In genomic region chr8:108612815-108613214, GRCm38 (mm10) we compare ENCODE assay signal across 8 mouse cellular contexts.
DNase-seq lines count a peak whose midpoint lies in the region; ATAC-seq and TF ChIP-seq lines count a peak whose summit lies in the region.
"Had no signal": no experiment of that assay in that cellular context is flagged by ENCODE, and none has a peak within 500 bp of the region (broad histone marks: within the 10 kb centered on the region; RNA-seq: fewer than 3 reads in every experiment).

No protein-coding gene starts in this region.

- no peak for ATAC-seq in liver, postnatal 0 days
- ATAC-seq in kidney, embryonic 15.5 days (replicated peaks; ENCODE audit: low FRiP score) = no peak
- ATAC-seq in midbrain, embryonic 14.5 days (ENCODE audit: low FRiP score, low TSS enrichment) = no peak

- H3K9me3 ChIP-seq in liver, postnatal 0 days (ENCODE audit: low read length) = 0 out of 2 replicates have a peak, but pooled peaks cover 2% of the 10 kb centered on the region
- H3K9me3 ChIP-seq in kidney, embryonic 15.5 days (replicated peaks) = no peaks in the 10 kb centered on the region
- 0 out of 2 replicates have a peak, but pooled peaks cover 2% of the 10 kb centered on the region for H3K9me3 ChIP-seq in midbrain, embryonic 14.5 days (ENCODE audit: control insufficient read depth, low read length)
- H3K9me3 ChIP-seq: neural tube, embryonic 12.5 days had no signal

- no peak for TF ChIP-seq CTCF in liver, postnatal 0 days (IDR thresholded peaks at IDR 0.05; ENCODE audit: low read depth)

- no peaks in the 10 kb centered on the region for H3K27me3 ChIP-seq in liver, postnatal 0 days (ENCODE audit: insufficient read depth, low read length)
- no peaks in the 10 kb centered on the region for H3K27me3 ChIP-seq in kidney, embryonic 15.5 days
- H3K27me3 ChIP-seq in midbrain, embryonic 14.5 days (ENCODE audit: control insufficient read depth, insufficient read depth, low read length) = no peaks in the 10 kb centered on the region
- H3K27me3 ChIP-seq: neural tube, embryonic 12.5 days had no signal

- DNase-seq in liver = peak; percentile 7
- DNase-seq in liver, postnatal 0 days = no peak
- DNase-seq in embryo, embryonic 10.5 days (ENCODE audit: low spot score) = peak; percentile 74
- peak; percentile 11 for DNase-seq in midbrain, embryonic 14.5 days
- DNase-seq in layer of hippocampus, postnatal 36 days = no peak
- DNase-seq in ovary, adult 18-20 months (ENCODE audit: low spot score) = no peak

- WGBS in liver, postnatal 0 days (ENCODE audit: insufficient replicate concordance) = 25% methylated on average over 5 of the region's 5 CpGs
- 29% methylated on average over 5 of the region's 5 CpGs for WGBS in kidney, embryonic 15.5 days
- 21% methylated on average over 5 of the region's 5 CpGs for WGBS in midbrain, embryonic 14.5 days

- H3K36me3 ChIP-seq in liver, postnatal 0 days (replicated peaks; ENCODE audit: insufficient read depth, low read length) = no peaks in the 10 kb centered on the region
- H3K36me3 ChIP-seq in kidney, embryonic 15.5 days = no peaks in the 10 kb centered on the region
- H3K36me3 ChIP-seq in midbrain, embryonic 14.5 days (ENCODE audit: control insufficient read depth, insufficient read depth, low read length) = no peaks in the 10 kb centered on the region
- H3K36me3 ChIP-seq: neural tube, embryonic 12.5 days had no signal

- TF ChIP-seq EP300 in liver, postnatal 0 days (IDR thresholded peaks at IDR 0.05; ENCODE audit: low read depth) = no peak

- H3K4me3 ChIP-seq in liver, postnatal 0 days (ENCODE audit: low read depth, low read length) = no peak overlapping the region
- H3K4me3 ChIP-seq in kidney, embryonic 15.5 days (replicated peaks) = no peak overlapping the region
- H3K4me3 ChIP-seq in midbrain, embryonic 14.5 days (replicated peaks; ENCODE audit: low read depth, low read length) = no peak overlapping the region
- H3K4me3 ChIP-seq: neural tube, embryonic 12.5 days had no signal

- H3K27ac ChIP-seq in liver, postnatal 0 days (ENCODE audit: low read depth) = no peak overlapping the region
- H3K27ac ChIP-seq in kidney, embryonic 15.5 days = peak overlapping the region; percentile 41; the same call in 1 of the 2 replicates
- H3K27ac ChIP-seq in midbrain, embryonic 14.5 days (replicated peaks; ENCODE audit: low read depth, low read length) = no peak overlapping the region
- H3K27ac ChIP-seq: neural tube, embryonic 12.5 days had no signal

- H3K9ac ChIP-seq in liver, postnatal 0 days (replicated peaks) = no peak overlapping the region
- H3K9ac ChIP-seq in kidney, embryonic 15.5 days = no peak overlapping the region
- H3K9ac ChIP-seq in midbrain, embryonic 14.5 days (replicated peaks; ENCODE audit: low read length) = no peak overlapping the region
- H3K9ac ChIP-seq: neural tube, embryonic 12.5 days had no signal

- H3K4me2 ChIP-seq in liver, postnatal 0 days (ENCODE audit: low read depth, low read length) = no peak overlapping the region
- H3K4me2 ChIP-seq in kidney, embryonic 15.5 days = peak overlapping the region; percentile 8; the same call in 1 of the 2 replicates
- H3K4me2 ChIP-seq in midbrain, embryonic 14.5 days (ENCODE audit: low read length) = no peak overlapping the region
- H3K4me2 ChIP-seq: neural tube, embryonic 12.5 days had no signal

- H3K4me1 ChIP-seq in liver, postnatal 0 days (ENCODE audit: insufficient read depth) = peaks cover 10% of the 10 kb centered on the region
- H3K4me1 ChIP-seq in kidney, embryonic 15.5 days = peaks cover 19% of the 10 kb centered on the region
- peaks cover 11% of the 10 kb centered on the region for H3K4me1 ChIP-seq in midbrain, embryonic 14.5 days (ENCODE audit: control insufficient read depth, insufficient read depth, low read length)
- H3K4me1 ChIP-seq: neural tube, embryonic 12.5 days had no signal

Comparison
In these comparisons a context has a peak if more than half of its experiments do, and no peak if none do; other contexts are left out.
1. DNase-seq: peak in liver (single experiment), embryo, embryonic 10.5 days (single experiment) and midbrain, embryonic 14.5 days (single experiment); none in liver, postnatal 0 days (single experiment), layer of hippocampus, postnatal 36 days (0 of 2) and ovary, adult 18-20 months (single experiment).